In the genomic region with DNA sequence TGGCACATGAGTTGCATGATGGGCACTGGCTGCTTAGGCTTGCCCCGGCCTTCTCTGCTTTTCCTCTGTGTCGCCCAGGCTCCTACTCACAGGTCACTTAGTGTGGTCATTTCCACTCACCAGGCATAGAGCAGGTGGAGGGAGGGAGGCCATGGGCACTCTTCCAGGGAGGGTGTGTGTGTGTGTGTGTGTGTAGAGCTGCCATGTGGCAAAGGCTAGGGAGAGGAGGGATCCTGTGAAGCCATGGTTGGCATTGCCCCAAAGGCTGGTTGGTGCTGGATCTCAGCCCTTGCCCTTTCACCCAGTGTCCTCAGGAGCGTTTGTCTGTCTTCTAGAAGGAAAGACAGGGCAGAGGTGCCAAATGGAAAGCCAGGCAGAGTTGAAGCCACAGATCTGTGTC, we compare ENCODE assay signal across 8 mouse cellular contexts. TPM values are rescaled to one million over a fixed set of nuclear protein-coding genes. Genes with fewer than 3 reads are reported as not detected.
DNase-seq lines count a peak whose midpoint lies in the region; ATAC-seq lines count a peak whose summit lies in the region.
"Had no signal": no experiment of that assay in that cellular context is flagged by ENCODE, and none has a peak within 500 bp of the region (broad histone marks: within the 10 kb centered on the region; RNA-seq: fewer than 3 reads in every experiment).

No protein-coding gene starts in this region.

- H3K27me3 ChIP-seq in midbrain, embryonic 11.5 days (ENCODE audit: control insufficient read depth, insufficient read depth, low read length): peaks cover 6% of the 10 kb centered on the region
- 0 out of 2 replicates have a peak, but pooled peaks cover 3% of the 10 kb centered on the region for H3K27me3 ChIP-seq in midbrain, embryonic 16.5 days (ENCODE audit: control insufficient read depth, insufficient read depth, low read depth, low read length)
- peaks cover 89% of the 10 kb centered on the region for H3K27me3 ChIP-seq in midbrain, embryonic 10.5 days (ENCODE audit: low read depth, poor library complexity, severe bottlenecking)
- H3K27me3 ChIP-seq: heart, embryonic 15.5 days had no signal

- H3K4me1 ChIP-seq in midbrain, embryonic 11.5 days (ENCODE audit: control insufficient read depth, insufficient read depth, low read length): peaks cover 3% of the 10 kb centered on the region; the same call in 1 of the 2 replicates
- H3K4me1 ChIP-seq in midbrain, embryonic 16.5 days (ENCODE audit: control insufficient read depth, insufficient read depth, low read length): peaks cover 6% of the 10 kb centered on the region; the same call in 1 of the 2 replicates
- peaks cover 12% of the 10 kb centered on the region for H3K4me1 ChIP-seq in midbrain, embryonic 10.5 days

- H3K4me2 ChIP-seq in midbrain, embryonic 11.5 days: no peak overlapping the region
- H3K4me2 ChIP-seq in midbrain, embryonic 16.5 days (ENCODE audit: low read length): no peak overlapping the region
- H3K4me2 ChIP-seq: heart, embryonic 15.5 days had no signal

- no peak for ATAC-seq in midbrain, embryonic 11.5 days (ENCODE audit: low FRiP score)
- no peak for ATAC-seq in midbrain, embryonic 16.5 days
- no peak; the same call in 1 of the 2 replicates for ATAC-seq in erythroid progenitor cell, adult 5-6 weeks (replicated peaks; ENCODE audit: low FRiP score, poor library complexity, severe bottlenecking)

- 90% methylated on average over 3 of the region's 3 CpGs for WGBS in midbrain, embryonic 11.5 days
- 83% methylated on average over 3 of the region's 3 CpGs for WGBS in midbrain, embryonic 16.5 days
- 90% methylated on average over 3 of the region's 3 CpGs for WGBS in midbrain, embryonic 10.5 days

- H3K27ac ChIP-seq in midbrain, embryonic 11.5 days (ENCODE audit: low read depth, low read length): no peak overlapping the region
- H3K27ac ChIP-seq in midbrain, embryonic 16.5 days (ENCODE audit: low read length): no peak overlapping the region
- H3K27ac ChIP-seq in midbrain, embryonic 10.5 days (replicated peaks): no peak overlapping the region
- H3K27ac ChIP-seq: heart, embryonic 15.5 days had no signal

- H3K9ac ChIP-seq in midbrain, embryonic 11.5 days (ENCODE audit: low read length): no peak overlapping the region
- no peak overlapping the region for H3K9ac ChIP-seq in midbrain, embryonic 16.5 days (ENCODE audit: low read depth, low read length)
- H3K9ac ChIP-seq: heart, embryonic 15.5 days had no signal

- H3K36me3 ChIP-seq in midbrain, embryonic 11.5 days (ENCODE audit: control insufficient read depth, insufficient read depth, low read length): no peaks in the 10 kb centered on the region
- no peaks in the 10 kb centered on the region for H3K36me3 ChIP-seq in midbrain, embryonic 16.5 days (ENCODE audit: control insufficient read depth, insufficient read depth, low read length)
- H3K36me3 ChIP-seq in midbrain, embryonic 10.5 days: no peaks in the 10 kb centered on the region
- H3K36me3 ChIP-seq: heart, embryonic 15.5 days had no signal

- DNase-seq in midbrain, embryonic 11.5 days (ENCODE audit: low spot score, missing footprints): peak; percentile 12
- peak; percentile 84 for DNase-seq in cerebellum, adult 8-10 months
- peak; percentile 79 for DNase-seq in heart, postnatal 4 days
- peak; percentile 68 for DNase-seq in lung, postnatal 36 days
- DNase-seq in midbrain, embryonic 10.5 days (ENCODE audit: low spot score): no peak

- no peaks in the 10 kb centered on the region for H3K9me3 ChIP-seq in midbrain, embryonic 11.5 days (ENCODE audit: control insufficient read depth, low read length)
- no peaks in the 10 kb centered on the region for H3K9me3 ChIP-seq in midbrain, embryonic 16.5 days (replicated peaks; ENCODE audit: control insufficient read depth, low read length, poor library complexity, severe bottlenecking)
- no peaks in the 10 kb centered on the region for H3K9me3 ChIP-seq in midbrain, embryonic 10.5 days (replicated peaks)
- H3K9me3 ChIP-seq: heart, embryonic 15.5 days had no signal

- H3K4me3 ChIP-seq in midbrain, embryonic 11.5 days (ENCODE audit: low read depth, low read length): no peak overlapping the region
- H3K4me3 ChIP-seq in midbrain, embryonic 16.5 days (ENCODE audit: low read depth, low read length): no peak overlapping the region
- H3K4me3 ChIP-seq in midbrain, embryonic 10.5 days: no peak overlapping the region
- H3K4me3 ChIP-seq: heart, embryonic 15.5 days had no signal

RNA-seq across cellular contexts. Expression of a gene that starts 7.8 kb away (rescaled TPM):
- polyA plus RNA-seq in midbrain, embryonic 11.5 days (2014; fragmentation: Nextera tagmentation; extraction: Ambion mirVana): 1.7 and 2.8 TPM in 2 replicates
- 31.8 and 55.0 TPM in 2 replicates for polyA plus RNA-seq in midbrain, embryonic 16.5 days (2015; fragmentation: Nextera tagmentation; extraction: Ambion mirVana)
- total RNA-seq in heart, postnatal 4 days (2021): 100 to 1,000 TPM; 132 to 138 TPM
- total RNA-seq in erythroid progenitor cell, adult 5-6 weeks (2015; ENCODE audit: low replicate concordance): 114 and 119 TPM in 2 replicates
- 92.5 and 112 TPM in 2 replicates for total RNA-seq in erythroid progenitor cell, adult 5-6 weeks (2017; ENCODE audit: low replicate concordance)
- polyA plus RNA-seq in midbrain, embryonic 10.5 days (2016; fragmentation: Nextera tagmentation; extraction: Ambion mirVana): 3.9 and 4.1 TPM in 2 replicates
